Mouse (Mus musculus) natural killer cell, adult 2 months (primary cell): ENCODE results near the gene Fzd5.

Source experiments
- DNase-seq, 2 experiments: peaks; one replicate each; pipeline ENCODE4 v3.0.0; 2022; ENCODE audit warnings: low spot score in 2 of 2

Fzd5 gene

GRCm38 (mm10) chr1:64684440-64684839, 53.1 kb downstream of the Fzd5 start:
- no peak for DNase-seq

- DNase-seq: no peak
Observed at GRCm38 (mm10) chr1:64683039-64683438, 54.5 kb downstream of the Fzd5 start.

- no peak for DNase-seq
Observed at GRCm38 (mm10) chr1:64681499-64681898, 56.1 kb downstream of the Fzd5 start.
